Mouse (Mus musculus): ENCODE measurements around the gene Cenpb.

DNA sequence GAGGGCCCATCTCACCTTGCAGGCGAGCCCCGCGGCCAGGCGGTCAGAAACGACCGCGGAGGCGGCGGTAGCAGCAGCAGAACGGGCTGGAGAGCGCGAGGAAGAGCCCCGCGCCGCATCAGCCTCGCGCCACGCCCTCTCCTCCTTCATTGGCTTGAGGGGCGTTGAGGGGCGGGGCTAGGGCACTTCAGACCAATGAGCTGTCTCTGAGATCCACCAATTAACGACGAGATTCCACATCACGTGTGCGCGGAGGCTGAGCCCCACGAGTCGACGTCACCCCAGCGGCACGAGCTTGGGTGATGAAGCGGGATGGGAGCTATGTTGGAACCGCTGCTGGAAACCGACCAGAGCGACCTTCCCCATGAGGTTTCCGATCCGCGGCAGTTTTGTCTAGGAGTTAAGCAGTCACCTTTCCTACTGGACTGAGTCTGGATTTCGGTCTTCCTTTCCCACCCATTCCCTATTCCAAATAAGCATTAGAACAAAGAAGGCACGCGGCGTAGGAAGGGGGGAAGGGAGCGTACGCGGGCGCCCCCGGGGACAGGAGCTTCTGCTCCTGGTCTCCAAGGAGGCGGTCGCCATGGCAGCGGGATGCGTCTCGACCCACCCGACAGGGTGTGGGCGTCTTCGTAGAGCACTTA is 19.8 kb downstream of the Cenpb start, which contains the start of gene 1700037H04Rik:
- TF ChIP-seq GATA1 (IDR thresholded peaks at IDR 0.05; ENCODE audit: low read length) (no peak), TAL1 (IDR thresholded peaks at IDR 0.05; ENCODE audit: low read length) (no peak)
